Mouse (Mus musculus): ENCODE data around the gene Lrrc52.

The Lrrc52 gene

GRCm38 (mm10) chr1:167466765-167467426 is at the start of gene Lrrc52:
Gene Lrrc52 (minus strand): TSS chr1:167466780.
- DNase-seq (ENCODE audit: low read depth) = no peak

- DNase-seq (ENCODE audit: low read depth) = no peak
Measured at GRCm38 (mm10) chr1:167511621-167512020, 45.0 kb upstream of the Lrrc52 start.

GRCm38 (mm10) chr1:167506048-167506447 is 39.5 kb upstream of the Lrrc52 start:
- DNase-seq (ENCODE audit: low read depth) = no peak

GRCm38 (mm10) chr1:167505427-167505826 is 38.8 kb upstream of the Lrrc52 start:
- DNase-seq (ENCODE audit: low read depth) = no peak

- no peak for DNase-seq (ENCODE audit: low read depth)
Measured at GRCm38 (mm10) chr1:167499097-167499850, 32.7 kb upstream of the Lrrc52 start.

- DNase-seq (ENCODE audit: low read depth) = no peak
Measured at GRCm38 (mm10) chr1:167497991-167498390, 31.4 kb upstream of the Lrrc52 start.

- no peak for DNase-seq (ENCODE audit: low read depth)
Measured at GRCm38 (mm10) chr1:167497560-167497959, 31.0 kb upstream of the Lrrc52 start.

- DNase-seq (ENCODE audit: low read depth) = no peak
Measured at GRCm38 (mm10) chr1:167491501-167491900, 24.9 kb upstream of the Lrrc52 start.

- DNase-seq (ENCODE audit: low read depth) = no peak
Measured at GRCm38 (mm10) chr1:167487933-167488332, 21.4 kb upstream of the Lrrc52 start.

GRCm38 (mm10) chr1:167486959-167487680 is 20.5 kb upstream of the Lrrc52 start:
- no peak for DNase-seq (ENCODE audit: low read depth)

GRCm38 (mm10) chr1:167482863-167483262 is 16.3 kb upstream of the Lrrc52 start:
- no peak for DNase-seq (ENCODE audit: low read depth)

- DNase-seq (ENCODE audit: low read depth) = no peak
Measured at GRCm38 (mm10) chr1:167473585-167473984, 7.0 kb upstream of the Lrrc52 start.

GRCm38 (mm10) chr1:167467916-167468315 is 1.3 kb upstream of the Lrrc52 start:
- no peak for DNase-seq (ENCODE audit: low read depth)

GRCm38 (mm10) chr1:167457311-167457710 is 9.3 kb downstream of the Lrrc52 start:
- no peak for DNase-seq (ENCODE audit: low read depth)

GRCm38 (mm10) chr1:167453048-167453447 is 13.5 kb downstream of the Lrrc52 start:
- DNase-seq (ENCODE audit: low read depth) = no peak

GRCm38 (mm10) chr1:167452456-167452855 is 14.1 kb downstream of the Lrrc52 start:
- no peak for DNase-seq (ENCODE audit: low read depth)

- no peak for DNase-seq (ENCODE audit: low read depth)
Measured at GRCm38 (mm10) chr1:167448598-167448997, 18.0 kb downstream of the Lrrc52 start.

- no peak for DNase-seq (ENCODE audit: low read depth)
Measured at GRCm38 (mm10) chr1:167448088-167448487, 18.5 kb downstream of the Lrrc52 start.

- DNase-seq (ENCODE audit: low read depth) = no peak
Measured at GRCm38 (mm10) chr1:167446516-167446915, 20.1 kb downstream of the Lrrc52 start.

- no peak for DNase-seq (ENCODE audit: low read depth)
Measured at GRCm38 (mm10) chr1:167445167-167445566, 21.4 kb downstream of the Lrrc52 start.

GRCm38 (mm10) chr1:167438231-167438885 is 28.2 kb downstream of the Lrrc52 start:
- DNase-seq (ENCODE audit: low read depth) = no peak

GRCm38 (mm10) chr1:167437091-167437490 is 29.5 kb downstream of the Lrrc52 start:
- no peak for DNase-seq (ENCODE audit: low read depth)
